Mouse (Mus musculus): ENCODE data around the gene Dock4. TPM values are rescaled to one million over a fixed set of nuclear protein-coding genes. Genes with fewer than 3 reads are reported as not detected.

Gene Dock4
- total and polyA plus RNA-seq, 2 experiments from 2014 or later = 15.5 to 28.6 TPM

- Histone ChIP-seq H3K9ac (replicated peaks; ENCODE audit: low read length, poor library complexity, severe bottlenecking) (no peak overlapping the region), H3K36me3 (ENCODE audit: insufficient read depth, low read length) (no peaks in the 10 kb centered on the region), H3K27ac (ENCODE audit: low read depth, low read length) (no peak overlapping the region), H3K4me3 (ENCODE audit: low read depth, low read length) (no peak overlapping the region), H3K4me1 (ENCODE audit: insufficient read depth, low read length) (no peaks in the 10 kb centered on the region), H3K4me2 (ENCODE audit: low read depth, low read length, poor library complexity, severe bottlenecking) (no peak overlapping the region), H3K27me3 (ENCODE audit: insufficient read depth, low read length) (no peaks in the 10 kb centered on the region), H3K9me3 (ENCODE audit: low read length) (no peaks in the 10 kb centered on the region)
- DNase-seq (ENCODE audit: low spot score) (peak; percentile 32), ATAC-seq (ENCODE audit: low FRiP score) (no peak)
- TF ChIP-seq CTCF (IDR thresholded peaks at IDR 0.05) = no peak
- WGBS = 82% methylated on average over 6 of the region's 6 CpGs
These were observed 109.3 kb downstream of the Dock4 start for GRCm38 (mm10) chr12:40554941-40555511.

GRCm38 (mm10) chr12:40558600-40558999 lies 112.8 kb downstream of the Dock4 start:
- WGBS = 69% methylated on average over 3 of the region's 3 CpGs
- H3K4me2 ChIP-seq (ENCODE audit: low read depth, low read length, poor library complexity, severe bottlenecking) = no peak overlapping the region

GRCm38 (mm10) chr12:40559103-40559502 lies 113.4 kb downstream of the Dock4 start:
- H3K9ac ChIP-seq (replicated peaks; ENCODE audit: low read length, poor library complexity, severe bottlenecking) = no peak overlapping the region
- H3K36me3 ChIP-seq (ENCODE audit: insufficient read depth, low read length) = no peaks in the 10 kb centered on the region
- H3K27ac ChIP-seq (ENCODE audit: low read depth, low read length) = no peak overlapping the region
- WGBS = 89% methylated on average over 11 of the region's 11 CpGs
- H3K4me2 ChIP-seq (ENCODE audit: low read depth, low read length, poor library complexity, severe bottlenecking) = no peak overlapping the region
- H3K27me3 ChIP-seq (ENCODE audit: insufficient read depth, low read length) = no peaks in the 10 kb centered on the region
- H3K4me1 ChIP-seq (ENCODE audit: insufficient read depth, low read length) = no peaks in the 10 kb centered on the region
- no peak for ATAC-seq (ENCODE audit: low FRiP score)
- no peak for DNase-seq (ENCODE audit: low spot score)
- no peak overlapping the region for H3K4me3 ChIP-seq (ENCODE audit: low read depth, low read length)
- H3K9me3 ChIP-seq (ENCODE audit: low read length) = no peaks in the 10 kb centered on the region
- no peak for TF ChIP-seq CTCF (IDR thresholded peaks at IDR 0.05)

More at GRCm38 (mm10) chr12:40558600-40558999, 112.8 kb downstream of the Dock4 start:
- Histone ChIP-seq H3K9ac (replicated peaks; ENCODE audit: low read length, poor library complexity, severe bottlenecking) (no peak overlapping the region), H3K27ac (ENCODE audit: low read depth, low read length) (no peak overlapping the region), H3K36me3 (ENCODE audit: insufficient read depth, low read length) (no peaks in the 10 kb centered on the region), H3K9me3 (ENCODE audit: low read length) (no peaks in the 10 kb centered on the region), H3K27me3 (ENCODE audit: insufficient read depth, low read length) (no peaks in the 10 kb centered on the region), H3K4me3 (ENCODE audit: low read depth, low read length) (no peak overlapping the region), H3K4me1 (ENCODE audit: insufficient read depth, low read length) (no peaks in the 10 kb centered on the region)
- DNase-seq (ENCODE audit: low spot score) (no peak), ATAC-seq (ENCODE audit: low FRiP score) (no peak)
- TF ChIP-seq CTCF (IDR thresholded peaks at IDR 0.05) = no peak

GRCm38 (mm10) chr12:40563703-40564102 lies 118.0 kb downstream of the Dock4 start:
- DNase-seq (ENCODE audit: low spot score) (no peak), ATAC-seq (ENCODE audit: low FRiP score) (no peak)
- TF ChIP-seq CTCF (IDR thresholded peaks at IDR 0.05) = no peak
- Histone ChIP-seq H3K9ac (replicated peaks; ENCODE audit: low read length, poor library complexity, severe bottlenecking) (no peak overlapping the region), H3K4me3 (ENCODE audit: low read depth, low read length) (no peak overlapping the region), H3K36me3 (ENCODE audit: insufficient read depth, low read length) (no peaks in the 10 kb centered on the region), H3K9me3 (ENCODE audit: low read length) (no peaks in the 10 kb centered on the region), H3K27me3 (ENCODE audit: insufficient read depth, low read length) (no peaks in the 10 kb centered on the region), H3K27ac (ENCODE audit: low read depth, low read length) (no peak overlapping the region), H3K4me2 (ENCODE audit: low read depth, low read length, poor library complexity, severe bottlenecking) (no peak overlapping the region), H3K4me1 (ENCODE audit: insufficient read depth, low read length) (no peaks in the 10 kb centered on the region)
- 77% methylated on average over 1 of the region's 1 CpGs for WGBS

- H3K9ac ChIP-seq (replicated peaks; ENCODE audit: low read length, poor library complexity, severe bottlenecking) = no peak overlapping the region
- H3K4me2 ChIP-seq (ENCODE audit: low read depth, low read length, poor library complexity, severe bottlenecking) = no peak overlapping the region
- no peak for TF ChIP-seq CTCF (IDR thresholded peaks at IDR 0.05)
- no peak overlapping the region for H3K4me3 ChIP-seq (ENCODE audit: low read depth, low read length)
- no peaks in the 10 kb centered on the region for H3K36me3 ChIP-seq (ENCODE audit: insufficient read depth, low read length)
- ATAC-seq (ENCODE audit: low FRiP score) (no peak), DNase-seq (ENCODE audit: low spot score) (no peak)
- no peaks in the 10 kb centered on the region for H3K4me1 ChIP-seq (ENCODE audit: insufficient read depth, low read length)
- WGBS = 85% methylated on average over 2 of the region's 2 CpGs
- H3K27ac ChIP-seq (ENCODE audit: low read depth, low read length) = no peak overlapping the region
- no peaks in the 10 kb centered on the region for H3K9me3 ChIP-seq (ENCODE audit: low read length)
- H3K27me3 ChIP-seq (ENCODE audit: insufficient read depth, low read length) = no peaks in the 10 kb centered on the region
These were observed 118.5 kb downstream of the Dock4 start for GRCm38 (mm10) chr12:40564261-40564660.

- H3K4me3 ChIP-seq (ENCODE audit: low read depth, low read length) = no peak overlapping the region
- H3K36me3 ChIP-seq (ENCODE audit: insufficient read depth, low read length) = no peaks in the 10 kb centered on the region
- H3K4me1 ChIP-seq (ENCODE audit: insufficient read depth, low read length) = 0 out of 2 replicates have a peak, but pooled peaks cover 4% of the 10 kb centered on the region
- H3K9ac ChIP-seq (replicated peaks; ENCODE audit: low read length, poor library complexity, severe bottlenecking) = no peak overlapping the region
- ATAC-seq (ENCODE audit: low FRiP score) (no peak), DNase-seq (ENCODE audit: low spot score) (no peak)
- WGBS = 75% methylated on average over 4 of the region's 4 CpGs
- H3K27me3 ChIP-seq (ENCODE audit: insufficient read depth, low read length) = no peaks in the 10 kb centered on the region
- H3K27ac ChIP-seq (ENCODE audit: low read depth, low read length) = no peak overlapping the region
- H3K9me3 ChIP-seq (ENCODE audit: low read length) = no peaks in the 10 kb centered on the region
- H3K4me2 ChIP-seq (ENCODE audit: low read depth, low read length, poor library complexity, severe bottlenecking) = no peak overlapping the region
- no peak for TF ChIP-seq CTCF (IDR thresholded peaks at IDR 0.05)
These were observed 122.7 kb downstream of the Dock4 start for GRCm38 (mm10) chr12:40568365-40568885.
